Mouse (Mus musculus) brain, adult 2 months (tissue): ENCODE results near the gene Cops8.

Experiments used
- DNase-seq: peaks from one replicate; pipeline ENCODE4 v3.0.0; 2011; ENCODE audit warnings: low read depth, low spot score

Gene Cops8

DNA sequence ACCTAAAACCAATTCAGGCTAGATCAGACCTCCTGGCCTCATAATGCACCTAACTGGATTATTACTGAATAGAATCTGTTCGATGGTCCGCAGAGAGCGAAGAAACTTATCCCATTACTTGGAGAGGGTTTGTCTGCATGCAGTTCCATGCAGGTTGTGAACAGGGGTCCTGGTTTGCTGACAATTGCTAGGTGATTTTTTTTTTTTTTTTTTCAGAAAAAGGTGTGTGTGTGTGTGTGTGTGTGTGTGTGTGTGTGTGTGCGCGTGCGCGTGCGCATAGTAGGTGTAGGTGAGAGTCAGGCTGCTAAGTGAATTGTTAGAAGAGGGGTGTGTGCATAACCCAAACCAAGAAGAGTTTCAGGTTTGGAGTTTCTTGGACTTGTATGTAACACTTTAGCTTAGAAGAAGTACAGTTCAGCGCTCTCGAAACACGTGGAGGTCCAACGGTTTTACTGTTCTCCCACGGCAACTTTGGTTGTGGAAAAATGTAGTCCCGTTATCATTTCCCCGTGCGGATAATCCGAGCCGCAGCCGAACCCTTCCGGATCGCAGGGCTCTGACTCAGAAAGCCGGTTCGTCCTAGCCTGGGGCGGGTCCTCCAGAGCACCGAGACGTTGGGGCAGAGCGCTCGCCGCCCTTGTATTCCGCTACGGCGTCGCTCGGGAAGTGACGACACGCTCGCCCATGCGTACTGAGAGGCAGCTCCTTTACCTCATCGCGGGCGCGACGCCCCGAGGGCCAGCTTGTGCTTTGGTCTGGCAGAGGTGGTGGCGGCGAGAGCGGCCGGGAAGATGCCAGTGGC lies at the start of gene Cops8:
Gene Cops8 (plus strand): TSS at position 223 of the 802 bp plus-strand sequence.
- DNase-seq = peak; percentile 99

DNA sequence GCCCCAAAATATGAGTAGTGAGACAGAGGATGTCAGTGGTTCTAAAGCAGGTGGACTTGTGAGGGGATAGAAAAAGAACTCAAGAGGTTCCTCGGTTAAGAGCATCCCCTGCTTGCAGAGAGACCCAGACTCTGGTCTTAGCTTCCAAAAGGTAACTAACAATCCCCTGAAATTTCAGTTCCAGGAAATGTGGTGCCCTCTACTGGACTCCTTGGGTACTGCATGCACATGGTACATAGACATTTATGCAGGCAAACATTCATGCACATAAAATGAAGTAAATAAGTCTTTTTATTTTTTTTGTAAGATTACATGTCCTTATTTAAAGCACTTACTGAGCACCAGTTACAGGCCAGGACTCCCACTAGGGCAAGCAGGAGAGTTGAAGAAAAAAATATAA lies 45.6 kb upstream of the Cops8 start:
- no peak for DNase-seq

DNA sequence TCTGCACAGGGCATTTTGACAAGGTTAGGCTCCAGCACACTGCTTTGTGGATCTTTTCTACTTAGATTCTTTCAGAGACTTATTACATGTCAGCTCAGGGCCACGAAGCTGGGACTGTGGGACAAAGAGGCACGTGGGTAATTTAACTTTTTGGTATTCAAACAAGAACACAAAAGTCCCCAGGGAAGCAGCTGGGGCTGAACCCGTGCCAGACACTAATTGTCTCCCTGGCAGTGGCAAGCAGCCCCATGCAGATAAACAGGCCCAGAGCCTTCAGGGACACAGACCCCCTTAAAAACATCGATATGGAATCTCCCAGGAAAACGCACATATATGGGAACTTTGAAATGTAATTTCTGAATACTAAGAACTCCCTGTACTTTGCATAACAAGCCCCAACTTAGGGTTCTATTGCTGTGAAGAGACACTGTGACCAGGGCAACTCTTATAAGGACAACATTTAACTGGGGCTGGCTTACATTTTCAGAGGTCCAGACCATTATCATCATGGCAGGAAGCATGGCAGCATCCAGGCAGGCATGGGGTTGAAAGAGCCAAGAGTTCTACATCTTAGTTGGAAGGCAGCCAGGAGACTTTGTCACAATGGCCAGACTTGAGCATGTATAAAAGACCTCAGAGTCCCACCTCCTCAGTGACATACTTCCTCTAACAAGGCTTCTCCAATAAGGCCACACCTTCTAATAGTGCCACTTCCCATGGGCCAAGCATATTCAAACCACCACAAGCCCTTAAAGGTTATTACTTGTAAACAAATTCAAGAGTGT lies 41.6 kb upstream of the Cops8 start:
- DNase-seq = no peak

DNA sequence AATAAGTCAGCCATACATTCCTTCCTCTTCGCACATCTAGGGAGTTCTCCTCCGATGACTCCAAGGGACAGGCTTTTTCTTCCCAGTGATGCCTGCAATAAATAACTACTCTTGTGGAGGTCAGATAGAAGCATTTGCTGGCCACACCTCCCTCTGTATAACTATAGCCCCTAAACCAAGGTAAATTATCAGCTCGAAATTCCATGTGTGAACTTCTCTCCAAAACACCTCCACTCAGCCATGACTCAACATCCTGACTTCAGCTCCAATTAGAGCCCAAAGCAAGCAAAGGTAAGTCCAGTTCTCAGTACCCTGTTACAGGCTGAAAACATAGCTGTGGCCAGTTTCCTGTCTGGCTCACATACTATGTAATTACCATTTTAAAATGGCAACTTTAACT lies 38.8 kb upstream of the Cops8 start:
- DNase-seq = no peak

DNA sequence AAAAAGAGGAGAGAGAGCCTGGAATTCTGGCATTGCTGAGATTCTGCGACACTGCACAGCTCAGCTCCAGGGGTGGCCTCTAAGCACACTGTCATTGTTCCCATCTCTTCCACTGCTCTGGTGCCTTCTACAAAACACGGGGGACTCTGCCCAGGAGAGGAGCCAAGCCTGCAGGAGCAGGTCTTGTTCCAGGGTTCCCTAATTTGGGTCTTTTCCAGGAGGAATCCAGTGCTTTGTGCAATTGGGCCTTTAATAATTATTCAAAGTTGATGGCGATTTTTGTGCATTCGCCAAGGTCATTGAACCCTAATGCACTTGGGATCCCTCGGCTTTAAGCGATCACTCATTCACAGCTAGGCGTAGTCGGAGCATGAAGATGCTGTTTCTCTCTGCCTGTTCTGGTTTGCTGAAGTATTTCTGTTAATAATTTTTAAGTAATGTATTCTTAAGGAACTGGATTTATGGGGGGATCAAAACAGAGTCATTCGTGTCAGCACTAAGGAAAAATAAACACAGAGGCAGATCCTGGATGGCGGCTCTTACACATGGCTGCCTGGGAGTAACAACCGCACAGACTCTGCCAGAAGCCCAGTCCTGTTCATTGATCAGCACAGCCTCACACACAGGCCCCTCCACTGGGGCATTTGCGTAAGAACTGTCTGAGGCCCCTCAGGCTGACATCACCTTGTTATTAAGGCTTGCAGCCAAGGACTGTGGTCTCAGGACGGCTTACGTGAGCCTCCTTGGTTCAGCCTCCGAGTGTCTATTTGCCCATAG lies 35.9 kb upstream of the Cops8 start:
- DNase-seq = no peak

DNA sequence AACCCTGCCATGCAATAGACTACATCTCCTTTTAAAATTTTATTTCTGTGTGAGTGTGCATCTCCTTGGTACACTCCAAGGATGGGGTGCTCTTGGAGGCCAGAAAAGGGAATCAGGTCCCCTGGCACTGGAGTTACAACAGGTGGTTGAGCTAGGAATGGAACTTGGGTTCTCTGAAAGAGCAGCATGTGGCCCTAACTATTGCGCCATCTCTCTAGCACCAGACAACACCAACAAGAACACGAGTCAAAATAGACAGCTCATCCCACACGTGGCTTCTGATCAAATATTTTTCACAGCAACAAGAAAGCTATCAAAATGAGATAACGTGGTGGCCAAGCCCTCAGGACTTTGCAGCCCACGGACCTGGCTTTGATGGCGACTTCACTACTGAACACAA lies 28.9 kb upstream of the Cops8 start:
- peak; percentile 5 for DNase-seq

DNA sequence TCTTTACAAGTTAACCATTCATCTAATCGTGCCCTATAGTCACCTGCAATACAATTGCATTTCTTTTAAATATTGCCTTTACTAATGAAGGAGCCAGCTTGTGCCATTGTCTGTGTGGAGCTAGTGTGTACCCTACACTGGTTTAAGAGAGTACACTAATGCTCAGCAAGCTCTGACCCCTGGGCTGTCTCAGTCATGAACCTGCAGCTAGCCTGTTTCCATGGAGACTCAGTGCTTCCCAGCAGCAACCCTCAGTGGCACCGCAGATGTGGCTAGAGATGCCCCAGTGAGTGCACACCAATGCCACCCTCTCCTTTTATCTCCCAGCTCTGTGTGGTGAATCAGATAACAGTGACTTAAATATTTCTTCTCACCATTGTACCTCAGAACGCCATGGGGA lies 27.9 kb upstream of the Cops8 start:
- DNase-seq = no peak

DNA sequence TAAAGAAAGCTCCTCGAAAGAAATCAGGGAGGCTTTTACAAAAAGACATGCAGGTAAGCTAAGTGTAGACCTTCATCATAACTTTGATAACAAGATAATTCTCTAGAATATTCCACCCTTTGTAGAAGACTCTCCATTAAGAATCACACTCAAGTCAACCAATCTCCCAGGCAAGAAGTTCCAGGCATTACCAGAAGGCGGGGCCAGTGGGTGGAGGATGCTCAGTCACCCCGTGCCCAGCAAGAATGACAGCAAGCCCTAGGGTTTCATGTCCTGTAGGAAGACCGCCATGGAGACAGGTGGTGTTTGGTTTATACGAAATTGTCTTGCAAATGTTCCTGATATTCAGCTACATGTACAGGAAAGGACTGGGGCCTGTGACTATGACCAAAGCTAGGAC lies 25.4 kb upstream of the Cops8 start:
- no peak for DNase-seq

DNA sequence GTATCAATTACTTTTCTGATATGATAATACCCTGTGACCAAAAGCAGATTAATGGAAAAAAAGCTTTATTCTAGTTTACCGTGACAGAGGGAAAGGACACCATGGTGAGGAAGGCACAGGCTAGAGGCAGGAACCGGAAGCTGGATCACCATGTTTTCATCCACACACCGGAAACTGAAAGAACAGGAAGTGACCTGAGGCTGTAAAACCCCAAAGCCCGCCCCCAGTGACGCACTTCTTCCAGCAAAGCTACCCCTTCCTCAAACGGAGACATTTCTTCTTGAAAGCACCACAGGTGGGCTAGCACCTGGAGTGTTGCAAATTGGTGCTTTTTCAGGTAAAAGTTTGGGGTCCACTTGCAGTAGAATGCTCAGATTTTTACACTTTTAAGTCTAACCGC lies 20.1 kb upstream of the Cops8 start:
- DNase-seq = no peak

DNA sequence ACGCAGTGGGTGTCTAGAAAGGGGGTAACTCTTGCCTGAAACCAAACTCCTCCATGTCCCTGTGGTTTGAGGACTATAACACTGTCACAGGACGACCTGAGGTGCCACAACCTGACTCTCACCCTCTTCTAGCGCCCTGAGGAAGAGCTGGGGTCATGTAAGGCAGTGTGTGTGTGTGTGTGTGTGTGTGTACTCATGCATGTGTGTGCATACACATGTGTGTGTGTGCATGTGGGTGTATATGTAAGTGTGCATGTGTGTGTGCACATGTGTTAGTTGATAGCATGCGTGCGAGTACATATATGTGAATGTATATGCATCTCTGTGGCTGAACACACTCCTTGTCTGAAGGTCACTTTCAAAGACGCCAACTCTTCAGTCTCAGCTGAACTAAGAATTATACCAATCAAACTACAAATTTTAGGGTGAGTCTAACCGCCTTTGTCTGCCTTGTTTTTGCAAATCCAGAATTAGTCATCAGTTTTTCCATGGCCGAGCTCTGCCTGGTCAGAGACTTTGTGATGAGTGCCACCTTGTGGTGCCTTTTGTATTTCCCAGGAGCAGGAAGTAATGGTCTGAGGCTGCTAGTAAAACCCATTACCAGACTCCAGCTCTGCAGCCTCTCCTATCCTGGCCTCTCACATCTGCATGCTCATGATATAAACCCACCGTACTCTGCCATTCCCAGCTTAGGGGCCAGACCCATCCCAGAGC lies 14.6 kb upstream of the Cops8 start:
- DNase-seq = peak; percentile 91

DNA sequence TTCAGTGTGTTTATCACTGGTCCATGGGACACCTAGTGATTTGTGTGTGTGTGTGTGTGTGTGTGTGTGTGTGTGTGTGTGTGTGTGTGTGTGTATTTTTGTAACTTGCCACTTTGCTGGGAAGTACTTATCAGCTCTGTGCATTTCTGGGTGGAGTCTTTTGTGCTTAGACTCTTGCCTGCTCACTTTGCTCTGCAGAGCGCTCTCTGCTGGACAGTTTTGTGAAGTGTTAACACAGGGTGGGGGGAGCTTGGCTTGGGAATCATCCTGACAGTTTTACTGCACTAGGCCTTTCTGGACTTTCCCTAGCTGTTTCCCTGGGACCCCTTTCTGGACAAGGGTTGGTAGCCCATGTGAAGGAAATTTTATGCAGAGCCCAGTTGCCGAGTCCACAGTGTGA lies 12.0 kb upstream of the Cops8 start:
- peak; percentile 72 for DNase-seq

DNA sequence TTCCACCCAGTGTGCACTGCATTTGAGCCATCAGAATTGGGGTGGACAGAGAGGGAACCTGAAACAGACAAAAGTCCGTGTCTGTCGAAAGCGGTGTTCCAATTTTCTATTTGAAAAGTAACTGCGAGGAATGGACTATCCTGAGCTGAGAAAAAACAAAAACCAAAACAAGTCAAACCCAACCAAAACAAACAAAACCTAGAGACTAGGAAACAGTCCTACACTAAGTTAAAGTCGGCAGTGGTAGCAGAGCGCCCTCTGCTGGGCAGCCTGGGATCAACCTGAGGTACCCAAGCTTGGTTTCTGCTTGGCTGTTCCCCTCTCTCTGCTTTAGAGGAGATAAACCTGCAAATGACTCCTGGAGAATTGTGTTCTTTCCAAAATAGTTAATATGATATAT lies 10.0 kb upstream of the Cops8 start:
- DNase-seq = peak; percentile 70

DNA sequence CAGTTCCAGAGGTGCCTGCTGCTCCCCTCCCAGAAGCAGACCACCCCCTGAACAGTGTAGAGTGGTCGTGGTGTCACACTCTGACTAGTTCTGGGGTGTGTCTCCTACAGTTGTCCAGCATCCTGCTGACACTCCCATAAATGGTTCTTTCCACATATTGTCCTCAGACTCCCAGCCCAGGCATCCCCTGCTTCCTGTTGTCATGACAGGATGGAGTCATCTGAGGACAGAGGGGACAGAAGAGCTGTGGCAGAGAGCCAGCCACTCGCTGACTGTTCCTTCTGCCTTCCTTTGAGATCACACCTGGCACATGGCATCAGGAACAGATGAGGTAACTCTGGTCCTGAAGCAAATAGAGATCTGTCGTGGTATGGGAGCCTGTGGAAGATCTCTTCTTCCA lies 3.6 kb upstream of the Cops8 start:
- DNase-seq = no peak

DNA sequence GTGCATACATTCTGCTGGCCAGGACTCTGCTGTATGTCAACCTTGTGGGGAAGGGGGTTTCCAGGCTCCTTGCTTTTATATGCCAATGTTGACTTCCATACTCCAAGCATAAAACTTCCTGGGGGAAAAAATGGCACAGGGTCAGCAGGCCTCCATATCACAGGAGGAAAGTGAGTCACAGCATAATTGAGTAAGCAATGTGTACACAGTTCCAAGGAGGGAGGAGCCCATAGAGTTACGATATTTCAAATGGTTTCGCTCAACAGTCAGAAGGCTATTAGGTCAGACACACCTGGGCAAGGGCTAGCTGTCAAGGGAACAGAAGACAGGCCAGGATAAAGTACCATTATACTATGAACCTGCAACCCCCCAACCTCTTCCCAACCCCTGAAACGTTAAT lies 1.7 kb upstream of the Cops8 start:
- DNase-seq = no peak

DNA sequence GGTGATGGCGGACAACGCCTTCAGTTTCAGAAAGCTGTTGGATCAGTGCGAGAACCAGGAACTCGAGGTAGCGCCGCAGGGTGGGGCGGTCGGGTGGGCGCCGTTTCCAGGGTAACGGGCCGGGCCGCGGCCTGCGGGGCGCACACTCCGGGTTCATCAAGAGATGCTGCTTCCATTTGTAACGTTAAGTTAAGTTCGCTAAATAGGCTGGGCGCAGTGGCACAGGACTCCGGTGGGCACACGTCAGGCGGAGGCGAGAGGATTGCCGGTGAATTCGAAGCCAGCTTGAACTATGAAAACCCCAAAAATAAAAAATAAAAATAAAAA lies 743 bp downstream of the Cops8 start:
- no peak for DNase-seq

DNA sequence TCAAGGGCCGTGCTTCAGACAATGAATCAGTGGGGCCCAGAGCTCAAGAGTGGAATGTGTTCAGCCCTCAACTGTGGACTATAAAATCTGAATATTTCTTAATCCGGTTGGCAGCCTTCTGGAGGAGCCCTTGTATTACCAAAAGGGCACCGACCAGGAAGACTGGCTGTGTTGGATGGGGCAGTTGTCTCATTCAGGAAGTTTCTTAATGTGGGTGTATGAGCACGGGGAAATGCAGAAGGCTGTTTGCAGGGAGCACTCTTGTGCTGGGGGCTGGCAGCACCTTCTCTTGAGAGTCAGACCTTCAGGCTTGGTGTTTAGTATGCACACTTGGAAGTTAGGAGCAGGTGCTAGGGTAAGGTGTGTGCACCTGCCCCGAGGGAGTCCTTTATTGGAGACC lies 6.6 kb downstream of the Cops8 start:
- DNase-seq = no peak

DNA sequence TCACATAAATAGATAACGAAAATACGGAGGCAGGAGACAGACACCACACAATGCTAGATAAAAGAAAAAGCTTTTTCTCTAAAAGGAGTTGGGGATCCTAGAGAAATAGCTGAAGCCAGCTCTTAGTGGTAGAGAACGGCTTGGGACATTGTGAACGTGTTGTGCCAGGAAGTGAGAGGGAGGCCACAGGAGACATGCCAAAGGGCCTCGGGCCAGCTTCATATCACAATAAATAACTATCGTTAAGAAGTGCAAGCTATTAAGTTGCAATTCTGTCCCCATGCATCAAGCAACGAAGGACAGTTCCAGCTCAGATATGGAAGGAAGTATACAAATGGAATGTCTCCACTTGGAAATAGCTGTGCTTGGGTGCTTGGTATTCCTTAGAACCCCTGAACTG lies 14.5 kb downstream of the Cops8 start:
- no peak for DNase-seq

DNA sequence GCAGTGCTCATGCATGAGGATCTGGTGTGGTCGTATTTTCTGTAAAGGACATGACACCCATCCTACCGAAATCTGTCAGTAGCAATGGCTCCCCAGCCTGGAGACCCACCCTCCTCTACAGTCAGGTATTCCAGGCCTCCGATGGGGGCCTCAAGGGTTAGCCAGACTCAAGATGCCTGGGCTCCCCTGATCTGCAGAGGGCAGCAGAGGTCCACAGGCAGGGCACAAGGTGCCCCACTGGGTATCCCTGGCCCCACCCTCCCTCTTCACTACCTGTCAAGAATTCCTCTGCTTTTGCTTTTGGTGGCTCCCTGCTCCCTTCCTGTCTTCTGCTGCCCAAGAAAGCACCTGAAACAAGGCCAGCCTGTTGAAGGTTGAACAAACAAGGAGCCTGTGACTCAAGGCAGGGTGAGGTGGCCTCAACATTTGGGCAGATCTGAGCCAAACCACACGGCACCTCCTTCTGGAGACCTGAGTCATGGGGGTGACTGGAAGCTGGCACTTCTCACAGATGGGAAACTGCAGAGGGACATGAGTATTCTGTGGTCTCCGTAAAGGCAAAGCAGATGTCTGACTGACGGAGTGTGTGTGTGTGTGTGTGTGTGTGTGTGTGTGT lies 30.7 kb downstream of the Cops8 start:
- no peak for DNase-seq

DNA sequence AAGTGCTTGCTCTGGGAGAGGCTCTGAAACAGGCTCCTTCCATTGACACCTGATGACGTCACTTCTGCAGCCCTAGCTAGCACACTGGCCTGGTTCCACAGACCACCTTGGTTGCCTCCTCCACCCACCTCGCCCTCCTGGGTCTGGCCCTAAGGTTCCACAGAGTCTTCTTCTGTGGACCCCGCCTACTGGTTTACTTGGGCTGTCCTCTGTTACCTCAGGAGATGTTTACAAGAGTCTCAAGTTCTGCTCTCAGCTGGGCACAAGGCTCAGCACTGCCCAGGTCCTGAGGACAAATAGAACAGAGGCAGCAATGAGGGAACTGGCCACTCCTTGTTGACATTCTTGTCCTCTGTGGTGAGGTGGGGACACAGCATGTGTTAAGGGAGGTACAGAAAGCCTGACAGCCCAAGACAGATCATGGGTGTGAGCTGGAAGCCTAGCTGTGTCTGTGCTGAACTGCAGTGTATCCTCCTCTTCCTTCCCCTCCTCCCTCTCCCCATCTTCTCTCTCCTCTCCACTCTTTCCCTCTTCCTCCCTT lies 31.5 kb downstream of the Cops8 start:
- no peak for DNase-seq

DNA sequence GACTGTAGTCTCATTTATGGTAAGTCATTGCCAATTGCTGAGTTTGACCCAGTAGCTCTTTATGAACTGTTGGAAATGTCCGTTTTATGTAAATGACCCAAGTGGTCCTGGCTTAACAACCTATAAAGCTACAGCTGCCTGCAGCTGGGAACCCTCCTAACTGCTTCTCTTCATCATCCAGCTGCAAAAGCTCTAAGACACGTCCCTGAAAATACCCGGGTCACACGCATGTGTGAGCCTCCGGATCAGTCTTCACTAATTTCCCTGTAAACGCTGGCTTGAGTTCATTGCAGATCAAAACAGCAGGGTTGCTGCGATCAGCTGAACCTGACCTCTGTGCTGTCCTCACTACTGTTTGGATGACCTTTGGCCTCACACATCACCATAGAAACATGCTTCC lies 35.6 kb downstream of the Cops8 start:
- DNase-seq = no peak

DNA sequence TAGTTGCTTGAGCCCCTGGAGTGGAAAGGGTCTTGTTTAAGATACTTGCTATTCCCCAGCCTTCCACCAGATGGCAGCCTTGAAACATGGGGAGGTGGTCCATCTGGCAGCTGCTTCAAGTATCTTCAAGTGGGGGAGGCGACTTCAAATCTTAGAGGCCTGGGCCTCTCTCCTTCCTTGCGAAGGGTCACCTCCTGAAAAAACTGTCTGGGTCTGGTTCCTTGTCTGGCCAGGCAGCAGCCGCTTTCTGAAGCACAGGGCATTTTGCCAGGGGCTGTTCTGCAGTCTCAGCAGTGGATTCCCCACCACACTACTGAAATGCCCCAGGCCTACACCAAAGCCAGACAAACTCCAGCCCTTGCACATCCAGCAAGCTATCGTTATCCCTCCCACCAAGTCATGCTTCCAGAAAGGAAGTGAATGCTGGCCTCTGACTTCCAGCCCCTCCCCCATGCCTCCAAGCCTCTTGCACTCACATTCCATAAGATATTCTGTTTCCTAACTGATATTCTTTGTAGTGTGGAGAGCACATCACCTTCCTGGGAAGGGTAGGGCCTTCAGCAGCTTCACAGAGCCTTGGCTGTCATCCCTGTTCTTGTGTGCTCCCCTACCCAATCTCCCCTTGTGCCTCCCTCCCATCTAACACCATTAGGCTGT lies 48.1 kb downstream of the Cops8 start:
- peak; percentile 71 for DNase-seq
